Mouse (Mus musculus) cerebellum, postnatal 4 days (tissue): ENCODE results near the gene Btnl6.
"Not testable (repeated sequence)": the region's sequence is repeated elsewhere in the genome, so short reads cannot be mapped to it uniquely, and the experiment has no call there.

ENCODE experiments used
- DNase-seq, 2 experiments: peaks; one replicate each; pipeline ENCODE4 v3.0.0; 2022; ENCODE audit warnings: low spot score in 2 of 2, mixed read lengths in 1 of 2

The Btnl6 gene

GRCm38 (mm10) chr17:34497726-34498125 is 19.4 kb downstream of the Btnl6 start:
- not testable (repeated sequence) for DNase-seq

GRCm38 (mm10) chr17:34497319-34497718 is 19.8 kb downstream of the Btnl6 start:
- not testable (repeated sequence) for DNase-seq

- no peak for DNase-seq
Observed at GRCm38 (mm10) chr17:34496539-34496938, 20.6 kb downstream of the Btnl6 start.

GRCm38 (mm10) chr17:34495156-34495555 is 22.0 kb downstream of the Btnl6 start:
- DNase-seq = not testable (repeated sequence)

- no peak for DNase-seq
Observed at GRCm38 (mm10) chr17:34492796-34493195, 24.4 kb downstream of the Btnl6 start.

GRCm38 (mm10) chr17:34477238-34478013 is 39.7 kb downstream of the Btnl6 start, which contains the start of gene Btnl4:
Btnl4 (minus strand) TSS chr17:34477318.
- not testable (repeated sequence) for DNase-seq

GRCm38 (mm10) chr17:34476427-34476826 is 40.7 kb downstream of the Btnl6 start:
- DNase-seq = no peak

GRCm38 (mm10) chr17:34475060-34475459 is 42.1 kb downstream of the Btnl6 start:
- no peak for DNase-seq

GRCm38 (mm10) chr17:34470491-34470890 is 46.7 kb downstream of the Btnl6 start:
- no peak for DNase-seq

- DNase-seq = not testable (repeated sequence)
Observed at GRCm38 (mm10) chr17:34465906-34466305, 51.2 kb downstream of the Btnl6 start.

GRCm38 (mm10) chr17:34459255-34459654 is 57.9 kb downstream of the Btnl6 start:
- DNase-seq = no peak
